Mouse (Mus musculus): ENCODE measurements around the gene Rrp8. TPM values are rescaled to one million over a fixed set of nuclear protein-coding genes. Genes with fewer than 3 reads are reported as not detected.
A peak's percentile ranks its signal among the peaks of the same experiment; 100 is the strongest.

Gene Rrp8
- polyA plus RNA-seq, 1 experiment from 2014 or later = 32.0 TPM

GRCm38 (mm10) chr7:105708733-105709132 lies 28.5 kb downstream of the Rrp8 start:
- no peaks in the 10 kb centered on the region for H3K4me1 ChIP-seq (ENCODE audit: control insufficient read depth, insufficient read depth, low read length)
- H3K4me3 ChIP-seq (ENCODE audit: low read depth, low read length) = no peak overlapping the region
- ATAC-seq (replicated peaks; ENCODE audit: insufficient number of reproducible peaks, low FRiP score, low TSS enrichment) = no peak
- no peaks in the 10 kb centered on the region for H3K9me3 ChIP-seq (replicated peaks; ENCODE audit: control insufficient read depth, low read length)
- no peaks in the 10 kb centered on the region for H3K27me3 ChIP-seq (ENCODE audit: control insufficient read depth, insufficient read depth, low read length)
- WGBS (ENCODE audit: insufficient replicate concordance) = 82% methylated on average over 5 of the region's 5 CpGs
- H3K4me2 ChIP-seq = no peak overlapping the region
- no peaks in the 10 kb centered on the region for H3K36me3 ChIP-seq (ENCODE audit: control insufficient read depth, insufficient read depth, low read length)
- H3K9ac ChIP-seq (ENCODE audit: low read depth, low read length) = no peak overlapping the region
- no peak overlapping the region for H3K27ac ChIP-seq (ENCODE audit: low read depth, low read length)

GRCm38 (mm10) chr7:105703816-105704215 lies 33.4 kb downstream of the Rrp8 start:
- no peaks in the 10 kb centered on the region for H3K36me3 ChIP-seq (ENCODE audit: control insufficient read depth, insufficient read depth, low read length)

DNA sequence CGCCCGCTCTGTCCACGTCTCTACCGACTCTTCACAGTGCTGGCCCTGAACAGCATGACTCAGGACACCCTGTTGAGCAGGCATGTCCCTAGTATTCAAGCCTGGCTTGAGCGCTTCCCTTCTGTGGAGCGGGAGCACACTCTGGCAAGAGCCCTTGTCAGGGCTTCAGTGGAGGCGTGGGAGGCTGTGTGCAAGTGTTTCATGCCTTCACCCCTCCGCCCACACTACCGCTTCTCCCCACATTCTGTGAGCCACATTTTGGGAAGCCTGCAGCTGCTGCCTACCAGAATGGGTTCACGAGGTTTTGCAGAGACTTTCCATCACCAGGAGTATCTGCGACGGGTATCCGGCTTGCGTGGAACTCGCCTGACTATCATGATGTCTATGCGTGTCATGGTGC lies 34.0 kb downstream of the Rrp8 start:
- Histone ChIP-seq H3K9me3 (replicated peaks; ENCODE audit: control insufficient read depth, low read length) (no peaks in the 10 kb centered on the region), H3K27ac (ENCODE audit: low read depth, low read length) (no peak overlapping the region), H3K4me3 (ENCODE audit: low read depth, low read length) (no peak overlapping the region), H3K9ac (ENCODE audit: low read depth, low read length) (no peak overlapping the region), H3K27me3 (ENCODE audit: control insufficient read depth, insufficient read depth, low read length) (no peaks in the 10 kb centered on the region), H3K4me1 (ENCODE audit: control insufficient read depth, insufficient read depth, low read length) (no peaks in the 10 kb centered on the region), H3K36me3 (ENCODE audit: control insufficient read depth, insufficient read depth, low read length) (no peaks in the 10 kb centered on the region), H3K4me2 (no peak overlapping the region)
- WGBS (ENCODE audit: insufficient replicate concordance) = 77% methylated on average over 16 of the region's 16 CpGs
- ATAC-seq (replicated peaks; ENCODE audit: insufficient number of reproducible peaks, low FRiP score, low TSS enrichment) = no peak

More at GRCm38 (mm10) chr7:105703816-105704215, 33.4 kb downstream of the Rrp8 start:
- ATAC-seq (replicated peaks; ENCODE audit: insufficient number of reproducible peaks, low FRiP score, low TSS enrichment) = no peak
- no peak overlapping the region for H3K27ac ChIP-seq (ENCODE audit: low read depth, low read length)
- no peak overlapping the region for H3K4me2 ChIP-seq
- H3K4me1 ChIP-seq (ENCODE audit: control insufficient read depth, insufficient read depth, low read length) = no peaks in the 10 kb centered on the region
- H3K27me3 ChIP-seq (ENCODE audit: control insufficient read depth, insufficient read depth, low read length) = no peaks in the 10 kb centered on the region
- H3K9ac ChIP-seq (ENCODE audit: low read depth, low read length) = no peak overlapping the region
- 85% methylated on average over 4 of the region's 4 CpGs for WGBS (ENCODE audit: insufficient replicate concordance)
- no peak overlapping the region for H3K4me3 ChIP-seq (ENCODE audit: low read depth, low read length)
- H3K9me3 ChIP-seq (replicated peaks; ENCODE audit: control insufficient read depth, low read length) = no peaks in the 10 kb centered on the region

- no peaks in the 10 kb centered on the region for H3K36me3 ChIP-seq (ENCODE audit: control insufficient read depth, insufficient read depth, low read length)
- WGBS (ENCODE audit: insufficient replicate concordance) = 61% methylated on average over 1 of the region's 1 CpGs
- ATAC-seq (replicated peaks; ENCODE audit: insufficient number of reproducible peaks, low FRiP score, low TSS enrichment) = no peak
Observed at GRCm38 (mm10) chr7:105690875-105691274, 46.3 kb downstream of the Rrp8 start.

GRCm38 (mm10) chr7:105685541-105686197 lies 51.5 kb downstream of the Rrp8 start:
- ATAC-seq (replicated peaks; ENCODE audit: insufficient number of reproducible peaks, low FRiP score, low TSS enrichment) = no peak
- Histone ChIP-seq H3K27me3 (ENCODE audit: control insufficient read depth, insufficient read depth, low read length) (no peaks in the 10 kb centered on the region), H3K4me3 (ENCODE audit: low read depth, low read length) (no peak overlapping the region), H3K4me1 (ENCODE audit: control insufficient read depth, insufficient read depth, low read length) (no peaks in the 10 kb centered on the region), H3K9ac (ENCODE audit: low read depth, low read length) (no peak overlapping the region), H3K9me3 (replicated peaks; ENCODE audit: control insufficient read depth, low read length) (no peaks in the 10 kb centered on the region), H3K4me2 (peak overlapping the region; percentile 51), H3K36me3 (ENCODE audit: control insufficient read depth, insufficient read depth, low read length) (no peaks in the 10 kb centered on the region), H3K27ac (ENCODE audit: low read depth, low read length) (no peak overlapping the region)
- 15% methylated on average over 13 of the region's 13 CpGs for WGBS (ENCODE audit: insufficient replicate concordance)

More at GRCm38 (mm10) chr7:105690875-105691274, 46.3 kb downstream of the Rrp8 start:
- H3K9ac ChIP-seq (ENCODE audit: low read depth, low read length) = no peak overlapping the region
- H3K4me2 ChIP-seq = no peak overlapping the region
- H3K9me3 ChIP-seq (replicated peaks; ENCODE audit: control insufficient read depth, low read length) = no peaks in the 10 kb centered on the region
- H3K4me1 ChIP-seq (ENCODE audit: control insufficient read depth, insufficient read depth, low read length) = no peaks in the 10 kb centered on the region
- no peaks in the 10 kb centered on the region for H3K27me3 ChIP-seq (ENCODE audit: control insufficient read depth, insufficient read depth, low read length)
- H3K27ac ChIP-seq (ENCODE audit: low read depth, low read length) = no peak overlapping the region
- no peak overlapping the region for H3K4me3 ChIP-seq (ENCODE audit: low read depth, low read length)

Other genes starting within 250 kb of the Rrp8 start
- gene Smpd1, start 183.0 kb downstream of the Rrp8 start, polyA plus RNA-seq (2014; fragmentation: Nextera tagmentation; extraction: Ambion mirVana) = 53.8 and 62.2 TPM in 2 replicates
- 43.5 and 49.7 TPM in 2 replicates for gene Apbb1, start 155.7 kb downstream of the Rrp8 start, polyA plus RNA-seq (2014; fragmentation: Nextera tagmentation; extraction: Ambion mirVana)
- gene Hpx, start 137.2 kb downstream of the Rrp8 start, polyA plus RNA-seq (2014; fragmentation: Nextera tagmentation; extraction: Ambion mirVana) = 0.76 and 1.4 TPM in 2 replicates
- 20.2 and 23.7 TPM in 2 replicates for gene Trim3, start 103.8 kb downstream of the Rrp8 start, polyA plus RNA-seq (2014; fragmentation: Nextera tagmentation; extraction: Ambion mirVana)
- gene Timm10b, start 97.3 kb downstream of the Rrp8 start, polyA plus RNA-seq (2014; fragmentation: Nextera tagmentation; extraction: Ambion mirVana) = 151 and 160 TPM in 2 replicates
- gene Arfip2, start 97.0 kb downstream of the Rrp8 start, polyA plus RNA-seq (2014; fragmentation: Nextera tagmentation; extraction: Ambion mirVana) = 48.5 and 57.3 TPM in 2 replicates
- 30.2 and 39.0 TPM in 2 replicates for gene Gm45799, start 96.8 kb downstream of the Rrp8 start, polyA plus RNA-seq (2014; fragmentation: Nextera tagmentation; extraction: Ambion mirVana)
- 0.87 and 1.1 TPM in 2 replicates for gene Dnhd1, start 86.6 kb downstream of the Rrp8 start, polyA plus RNA-seq (2014; fragmentation: Nextera tagmentation; extraction: Ambion mirVana)
- 411 and 451 TPM in 2 replicates for gene Ilk, start 793 bp downstream of the Rrp8 start, polyA plus RNA-seq (2014; fragmentation: Nextera tagmentation; extraction: Ambion mirVana)
- gene Taf10, start 7.0 kb upstream of the Rrp8 start, polyA plus RNA-seq (2014; fragmentation: Nextera tagmentation; extraction: Ambion mirVana) = 152 and 161 TPM in 2 replicates
- 85.8 and 95.7 TPM in 2 replicates for gene Tpp1, start 14.8 kb upstream of the Rrp8 start, polyA plus RNA-seq (2014; fragmentation: Nextera tagmentation; extraction: Ambion mirVana)
- 7.6 TPM in 2 replicates for gene Dchs1, start 50.3 kb upstream of the Rrp8 start, polyA plus RNA-seq (2014; fragmentation: Nextera tagmentation; extraction: Ambion mirVana)
- 266 and 273 TPM in 2 replicates for gene Mrpl17, start 73.7 kb upstream of the Rrp8 start, polyA plus RNA-seq (2014; fragmentation: Nextera tagmentation; extraction: Ambion mirVana)
- gene Gm4070, start 216.6 kb upstream of the Rrp8 start, polyA plus RNA-seq (2014; fragmentation: Nextera tagmentation; extraction: Ambion mirVana) = 0.17 and 0.31 TPM in 2 replicates